Mouse (Mus musculus): ENCODE measurements at regions not wholly inside any gene's neighbourhood (a gene's known extent, or its start where the extent isn't known, plus 50 kb on each side); places are given as distances from the start of the nearest gene placed in this dataset.

GRCm38 (mm10) chr4:105299358-105299757 lies 142.2 kb downstream of the Plpp3 start:
- Histone ChIP-seq H3K9me3 (ENCODE audit: low read length) (no peaks in the 10 kb centered on the region), H3K27me3 (ENCODE audit: insufficient read depth, low read length) (peaks cover 6% of the 10 kb centered on the region; the same call in 1 of the 2 replicates), H3K4me1 (replicated peaks; ENCODE audit: low read depth, low read length) (peaks cover 36% of the 10 kb centered on the region), H3K4me3 (replicated peaks; ENCODE audit: low read length) (peak overlapping the region; percentile 65), H3K36me3 (ENCODE audit: insufficient read depth, low read length) (no peaks in the 10 kb centered on the region)
- TF ChIP-seq POU5F1 (IDR thresholded peaks at IDR 0.05; ENCODE audit: borderline replicate concordance, low read length) (no peak), NANOG (IDR thresholded peaks at IDR 0.05; ENCODE audit: borderline replicate concordance, low read length) (no peak), CTCF (conservative IDR thresholded peaks at IDR 0.05; ENCODE audit: low read length) (no peak)

GRCm38 (mm10) chr4:105301547-105301946 lies 144.4 kb downstream of the Plpp3 start:
- no peak overlapping the region for H3K4me3 ChIP-seq (replicated peaks; ENCODE audit: low read length)
- peak; percentile 51; the same call in 1 of the 2 replicates for TF ChIP-seq NANOG (IDR thresholded peaks at IDR 0.05; ENCODE audit: borderline replicate concordance, low read length)
- peak; percentile 36 for TF ChIP-seq CTCF (conservative IDR thresholded peaks at IDR 0.05; ENCODE audit: low read length)
- TF ChIP-seq POU5F1 (IDR thresholded peaks at IDR 0.05; ENCODE audit: borderline replicate concordance, low read length) = no peak
- H3K27me3 ChIP-seq (ENCODE audit: insufficient read depth, low read length) = peaks cover 7% of the 10 kb centered on the region; the same call in 1 of the 2 replicates

GRCm38 (mm10) chr4:105304166-105304565 lies 147.0 kb downstream of the Plpp3 start:
- no peaks in the 10 kb centered on the region for H3K36me3 ChIP-seq (ENCODE audit: insufficient read depth, low read length)
- H3K4me1 ChIP-seq (replicated peaks; ENCODE audit: low read depth, low read length) = peaks cover 40% of the 10 kb centered on the region
- H3K27me3 ChIP-seq (ENCODE audit: insufficient read depth, low read length) = peaks cover 7% of the 10 kb centered on the region; the same call in 1 of the 2 replicates
- peaks cover 4% of the 10 kb centered on the region; the same call in 1 of the 2 replicates for H3K9me3 ChIP-seq (ENCODE audit: low read length)
- TF ChIP-seq CTCF (conservative IDR thresholded peaks at IDR 0.05; ENCODE audit: low read length) = no peak
- TF ChIP-seq POU5F1 (IDR thresholded peaks at IDR 0.05; ENCODE audit: borderline replicate concordance, low read length) = no peak
- TF ChIP-seq NANOG (IDR thresholded peaks at IDR 0.05; ENCODE audit: borderline replicate concordance, low read length) = no peak
- H3K4me3 ChIP-seq (replicated peaks; ENCODE audit: low read length) = no peak overlapping the region

More at GRCm38 (mm10) chr4:105301547-105301946, 144.4 kb downstream of the Plpp3 start:
- Histone ChIP-seq H3K9me3 (ENCODE audit: low read length) (peaks cover 4% of the 10 kb centered on the region; the same call in 1 of the 2 replicates), H3K36me3 (ENCODE audit: insufficient read depth, low read length) (no peaks in the 10 kb centered on the region), H3K4me1 (replicated peaks; ENCODE audit: low read depth, low read length) (peaks cover 40% of the 10 kb centered on the region)

GRCm38 (mm10) chr4:105305931-105306330 lies 148.8 kb downstream of the Plpp3 start:
- Histone ChIP-seq H3K4me1 (replicated peaks; ENCODE audit: low read depth, low read length) (peaks cover 29% of the 10 kb centered on the region), H3K27me3 (ENCODE audit: insufficient read depth, low read length) (peaks cover 7% of the 10 kb centered on the region; the same call in 1 of the 2 replicates)

GRCm38 (mm10) chr4:105307356-105307755 lies 150.2 kb downstream of the Plpp3 start:
- TF ChIP-seq CTCF (conservative IDR thresholded peaks at IDR 0.05; ENCODE audit: low read length) (no peak), NANOG (IDR thresholded peaks at IDR 0.05; ENCODE audit: borderline replicate concordance, low read length) (no peak), POU5F1 (IDR thresholded peaks at IDR 0.05; ENCODE audit: borderline replicate concordance, low read length) (no peak)
- Histone ChIP-seq H3K4me1 (replicated peaks; ENCODE audit: low read depth, low read length) (peaks cover 15% of the 10 kb centered on the region), H3K36me3 (ENCODE audit: insufficient read depth, low read length) (no peaks in the 10 kb centered on the region), H3K9me3 (ENCODE audit: low read length) (peaks cover 4% of the 10 kb centered on the region; the same call in 1 of the 2 replicates), H3K4me3 (replicated peaks; ENCODE audit: low read length) (no peak overlapping the region), H3K27me3 (ENCODE audit: insufficient read depth, low read length) (peaks cover 7% of the 10 kb centered on the region; the same call in 1 of the 2 replicates)

More at GRCm38 (mm10) chr4:105305931-105306330, 148.8 kb downstream of the Plpp3 start:
- peaks cover 4% of the 10 kb centered on the region; the same call in 1 of the 2 replicates for H3K9me3 ChIP-seq (ENCODE audit: low read length)
- TF ChIP-seq CTCF (conservative IDR thresholded peaks at IDR 0.05; ENCODE audit: low read length) = no peak
- TF ChIP-seq POU5F1 (IDR thresholded peaks at IDR 0.05; ENCODE audit: borderline replicate concordance, low read length) = no peak
- no peaks in the 10 kb centered on the region for H3K36me3 ChIP-seq (ENCODE audit: insufficient read depth, low read length)
- no peak overlapping the region for H3K4me3 ChIP-seq (replicated peaks; ENCODE audit: low read length)

- TF ChIP-seq NANOG (IDR thresholded peaks at IDR 0.05; ENCODE audit: borderline replicate concordance, low read length) (no peak), CTCF (conservative IDR thresholded peaks at IDR 0.05; ENCODE audit: low read length) (no peak), POU5F1 (IDR thresholded peaks at IDR 0.05; ENCODE audit: borderline replicate concordance, low read length) (no peak)
- Histone ChIP-seq H3K4me1 (replicated peaks; ENCODE audit: low read depth, low read length) (peaks cover 9% of the 10 kb centered on the region), H3K4me3 (replicated peaks; ENCODE audit: low read length) (no peak overlapping the region), H3K9me3 (ENCODE audit: low read length) (peaks cover 4% of the 10 kb centered on the region; the same call in 1 of the 2 replicates), H3K36me3 (ENCODE audit: insufficient read depth, low read length) (no peaks in the 10 kb centered on the region), H3K27me3 (ENCODE audit: insufficient read depth, low read length) (peaks cover 7% of the 10 kb centered on the region; the same call in 1 of the 2 replicates)
Observed at GRCm38 (mm10) chr4:105307905-105308304, 150.8 kb downstream of the Plpp3 start.

- Histone ChIP-seq H3K9me3 (ENCODE audit: low read length) (peaks cover 14% of the 10 kb centered on the region), H3K4me1 (replicated peaks; ENCODE audit: low read depth, low read length) (peaks cover 4% of the 10 kb centered on the region; the same call in 1 of the 2 replicates), H3K4me3 (replicated peaks; ENCODE audit: low read length) (no peak overlapping the region), H3K27me3 (ENCODE audit: insufficient read depth, low read length) (peaks cover 3% of the 10 kb centered on the region; the same call in 1 of the 2 replicates), H3K36me3 (ENCODE audit: insufficient read depth, low read length) (no peaks in the 10 kb centered on the region)
- no peak for TF ChIP-seq CTCF (conservative IDR thresholded peaks at IDR 0.05; ENCODE audit: low read length)
- TF ChIP-seq NANOG (IDR thresholded peaks at IDR 0.05; ENCODE audit: borderline replicate concordance, low read length) = no peak
Observed at GRCm38 (mm10) chr4:105308971-105309488, 151.9 kb downstream of the Plpp3 start.

- TF ChIP-seq POU5F1 (IDR thresholded peaks at IDR 0.05; ENCODE audit: borderline replicate concordance, low read length) (no peak), NANOG (IDR thresholded peaks at IDR 0.05; ENCODE audit: borderline replicate concordance, low read length) (no peak), CTCF (conservative IDR thresholded peaks at IDR 0.05; ENCODE audit: low read length) (no peak)
- H3K36me3 ChIP-seq (ENCODE audit: insufficient read depth, low read length) = no peaks in the 10 kb centered on the region
- peaks cover 13% of the 10 kb centered on the region for H3K9me3 ChIP-seq (ENCODE audit: low read length)
- H3K4me3 ChIP-seq (replicated peaks; ENCODE audit: low read length) = no peak overlapping the region
- no peaks in the 10 kb centered on the region for H3K4me1 ChIP-seq (replicated peaks; ENCODE audit: low read depth, low read length)
- no peaks in the 10 kb centered on the region; the same call in 1 of the 2 replicates for H3K27me3 ChIP-seq (ENCODE audit: insufficient read depth, low read length)
Observed at GRCm38 (mm10) chr4:105312643-105313042, 155.5 kb downstream of the Plpp3 start.
